Mouse (Mus musculus) limb, embryonic 11.5 days (tissue): ENCODE results near the gene Cyp4b1. TPM values are rescaled to one million over a fixed set of nuclear protein-coding genes. Genes with fewer than 3 reads are reported as not detected.
"Not testable (repeated sequence)": the region's sequence is repeated elsewhere in the genome, so short reads cannot be mapped to it uniquely, and the experiment has no call there.

ENCODE experiments used
- ATAC-seq: fragments of 200-750 bp; cut with Nextera tagmentation; 2 replicates; pipeline ENCODE4 v1.8.0; 2017; ENCODE audit warnings: low read depth; ENCODE audit not compliant: insufficient number of reproducible peaks, low FRiP score, low TSS enrichment
- DNase-seq: peaks from one replicate; pipeline ENCODE4 v3.0.0-alpha.2; 2015; ENCODE audit warnings: low spot score
- H3K27ac ChIP-seq: fragments of 300-500 bp; sonication (generic); replicated peaks from 2 replicates; pipeline ENCODE4 v1.5.1; 2014; ENCODE audit warnings: low read depth, mild to moderate bottlenecking, low read length
- H3K27me3 ChIP-seq: fragments of 300-500 bp; sonication (generic); 2 replicates; pipeline ENCODE4 v1.6.1; 2014; ENCODE audit warnings: mild to moderate bottlenecking, low read length, mixed read lengths; ENCODE audit not compliant: control insufficient read depth, insufficient read depth
- H3K36me3 ChIP-seq: fragments of 300-500 bp; sonication (generic); 2 replicates; pipeline ENCODE4 v1.6.1; 2014; ENCODE audit warnings: mild to moderate bottlenecking, low read length, moderate library complexity, mixed read lengths; ENCODE audit not compliant: control insufficient read depth, insufficient read depth
- H3K4me1 ChIP-seq: fragments of 300-500 bp; sonication (generic); 2 replicates; pipeline ENCODE4 v1.6.1; 2014; ENCODE audit warnings: low read length, mixed read lengths; ENCODE audit not compliant: control insufficient read depth, insufficient read depth
- H3K4me2 ChIP-seq: fragments of 300-500 bp; sonication (generic); 2 replicates; pipeline ENCODE4 v1.6.1; 2014; ENCODE audit warnings: low read depth, mild to moderate bottlenecking, moderate library complexity; ENCODE audit not compliant: severe bottlenecking
- H3K4me3 ChIP-seq: fragments of 300-500 bp; sonication (generic); 2 replicates; pipeline ENCODE4 v1.5.1; 2014; ENCODE audit warnings: low read depth, low read length
- H3K9ac ChIP-seq: fragments of 300-500 bp; sonication (generic); 2 replicates; pipeline ENCODE4 v1.6.1; 2014; ENCODE audit warnings: mild to moderate bottlenecking, low read length
- H3K9me3 ChIP-seq: fragments of 300-500 bp; sonication (generic); 2 replicates; pipeline ENCODE4 v1.6.1; 2016; ENCODE audit warnings: low read length; ENCODE audit not compliant: control insufficient read depth
- WGBS: fragments of 180-500 bp; shearing (Covaris S2); extraction: QIAGEN DNeasy Blood & Tissue Kit; methylation state at CpG from one replicate; pipeline ENCODE4 v1.1.7; 2014; 5-methylcytosine and 5-hydroxymethylcytosine counted together
- polyA plus RNA-seq: library from polyadenylated mRNA; unstranded; fragments of >200 nt; fragmentation: Nextera tagmentation; extraction: Ambion mirVana; gene quantifications from 2 replicates; pipeline ENCODE4 v1.2.1, GENCODE M21; 2014

Gene Cyp4b1
- polyA plus RNA-seq, 1 experiment from 2014 or later: not detected

- Histone ChIP-seq H3K9ac (no peak overlapping the region), H3K27me3 (no peaks in the 10 kb centered on the region), H3K36me3 (no peaks in the 10 kb centered on the region), H3K4me1 (no peaks in the 10 kb centered on the region), H3K4me3 (no peak overlapping the region), H3K27ac (no peak overlapping the region), H3K9me3 (no peaks in the 10 kb centered on the region), H3K4me2 (no peak overlapping the region)
- ATAC-seq (no peak), DNase-seq (no peak)
Observed at GRCm38 (mm10) chr4:115649344-115649743, 1.8 kb upstream of the Cyp4b1 start.

- H3K27ac ChIP-seq: no peak overlapping the region
- ATAC-seq: no peak
- no peak overlapping the region for H3K4me3 ChIP-seq
- no peak overlapping the region for H3K9ac ChIP-seq
- WGBS: 82% methylated on average over 2 of the region's 2 CpGs
- no peaks in the 10 kb centered on the region for H3K9me3 ChIP-seq
- H3K4me1 ChIP-seq: no peaks in the 10 kb centered on the region
- DNase-seq: no peak
- no peaks in the 10 kb centered on the region for H3K36me3 ChIP-seq
- H3K4me2 ChIP-seq: no peak overlapping the region
- no peaks in the 10 kb centered on the region for H3K27me3 ChIP-seq
Observed at GRCm38 (mm10) chr4:115648752-115649151, 1.2 kb upstream of the Cyp4b1 start.

GRCm38 (mm10) chr4:115645371-115645770 is 2.2 kb downstream of the Cyp4b1 start:
- H3K4me1 ChIP-seq: no peaks in the 10 kb centered on the region
- no peak overlapping the region for H3K27ac ChIP-seq
- H3K9me3 ChIP-seq: no peaks in the 10 kb centered on the region
- no peaks in the 10 kb centered on the region for H3K27me3 ChIP-seq
- no peak overlapping the region for H3K9ac ChIP-seq
- no peak for ATAC-seq
- no peaks in the 10 kb centered on the region for H3K36me3 ChIP-seq
- no peak overlapping the region for H3K4me3 ChIP-seq
- no peak for DNase-seq
- H3K4me2 ChIP-seq: no peak overlapping the region

DNA sequence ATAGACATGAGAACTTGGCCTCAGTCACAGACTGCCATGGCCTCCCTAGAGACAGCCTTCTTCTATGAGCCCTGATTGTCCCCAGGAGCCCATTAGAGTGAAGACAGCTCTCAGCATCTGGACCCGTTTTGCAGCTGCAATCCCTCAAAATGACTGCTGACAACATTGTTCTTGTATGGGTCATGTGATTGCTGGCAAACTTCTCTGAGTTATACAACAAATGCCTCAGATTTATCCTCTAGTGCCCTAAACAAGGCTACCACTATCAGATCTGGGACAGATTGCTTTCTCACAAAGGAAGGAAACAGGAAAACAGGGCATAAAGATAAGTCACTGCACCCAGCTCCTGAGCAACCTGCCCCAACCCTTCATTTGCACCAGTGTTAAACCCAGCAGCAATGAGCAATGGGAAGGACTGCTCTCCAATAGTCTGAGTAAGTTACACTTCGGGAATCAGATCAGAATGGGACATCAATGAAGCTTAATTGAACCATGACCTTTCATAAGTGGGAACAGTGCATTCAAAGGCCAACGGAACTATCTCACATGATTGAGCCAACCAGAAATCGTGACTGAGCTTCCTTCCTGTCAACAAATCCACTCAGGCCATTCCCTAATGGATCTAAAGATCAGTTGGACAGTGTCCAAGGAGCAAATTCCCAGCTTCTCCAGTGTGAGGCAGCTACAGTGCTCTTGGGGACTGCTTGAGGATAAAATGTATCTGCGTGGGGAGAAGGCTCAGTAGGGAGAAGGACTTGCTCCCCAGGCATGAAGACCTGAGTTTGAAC is 4.4 kb downstream of the Cyp4b1 start:
- H3K27me3 ChIP-seq: no peaks in the 10 kb centered on the region
- no peak overlapping the region for H3K4me2 ChIP-seq
- ATAC-seq (no peak), DNase-seq (no peak)
- H3K9me3 ChIP-seq: no peaks in the 10 kb centered on the region
- no peak overlapping the region for H3K4me3 ChIP-seq
- no peaks in the 10 kb centered on the region for H3K4me1 ChIP-seq
- no peak overlapping the region for H3K9ac ChIP-seq
- H3K36me3 ChIP-seq: no peaks in the 10 kb centered on the region
- H3K27ac ChIP-seq: no peak overlapping the region
- WGBS: 63% methylated on average over 5 of the region's 5 CpGs

DNA sequence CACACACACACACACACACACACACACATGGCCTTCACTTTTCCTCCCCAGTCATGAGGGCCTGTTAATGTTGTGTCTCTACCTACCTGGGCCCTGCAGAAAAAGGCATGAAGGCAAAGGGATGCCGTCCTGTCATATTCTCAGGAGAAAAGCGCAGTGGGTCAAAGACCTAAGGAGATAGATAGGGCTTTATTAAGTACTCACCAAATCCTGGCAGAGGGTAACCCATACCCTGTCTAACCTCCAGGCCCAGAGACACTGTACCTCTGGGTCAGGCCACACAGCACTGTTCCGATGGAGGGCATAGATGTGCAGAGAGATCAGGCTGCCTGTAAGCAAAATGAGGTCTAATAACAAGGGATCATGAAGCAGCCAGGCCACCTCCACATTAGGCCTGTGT is 22.0 kb downstream of the Cyp4b1 start:
- not testable (repeated sequence) for H3K4me1 ChIP-seq, H3K9ac ChIP-seq, H3K4me3 ChIP-seq, H3K27ac ChIP-seq, H3K36me3 ChIP-seq, H3K27me3 ChIP-seq, DNase-seq, ATAC-seq, H3K9me3 ChIP-seq, H3K4me2 ChIP-seq
- 95% methylated on average over 3 of the region's 3 CpGs for WGBS

GRCm38 (mm10) chr4:115614005-115614404 is 33.5 kb downstream of the Cyp4b1 start:
- Histone ChIP-seq H3K27ac (no peak overlapping the region), H3K27me3 (no peaks in the 10 kb centered on the region), H3K4me2 (no peak overlapping the region), H3K9ac (no peak overlapping the region), H3K9me3 (no peaks in the 10 kb centered on the region), H3K36me3 (no peaks in the 10 kb centered on the region), H3K4me1 (no peaks in the 10 kb centered on the region), H3K4me3 (no peak overlapping the region)
- no peak for DNase-seq
- ATAC-seq: no peak

DNA sequence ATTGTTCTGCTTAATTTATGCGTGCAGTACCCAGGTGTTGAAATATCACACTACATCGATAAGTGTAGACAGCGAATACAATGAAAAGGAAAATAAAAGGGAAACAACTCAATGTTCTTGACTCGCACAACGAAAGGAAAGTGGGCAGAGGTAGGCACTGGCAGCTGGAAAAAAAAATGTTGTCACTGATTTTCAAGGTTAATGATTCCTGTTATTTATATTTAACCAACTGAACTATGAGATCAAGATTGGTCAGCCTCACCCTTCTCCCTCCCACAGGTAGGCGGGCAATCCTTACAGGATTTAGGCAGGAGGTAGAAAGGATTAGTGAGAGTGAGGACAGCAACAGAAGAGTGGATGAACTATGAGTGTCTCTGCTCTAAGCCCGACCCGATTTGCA is 46.9 kb downstream of the Cyp4b1 start, which contains the start of gene Cyp4a32:
Cyp4a32 (plus strand) TSS at position 359 of the 400 bp plus-strand sequence.
- not testable (repeated sequence) for H3K27ac ChIP-seq, DNase-seq, H3K27me3 ChIP-seq, H3K4me2 ChIP-seq, H3K4me3 ChIP-seq, ATAC-seq, H3K36me3 ChIP-seq, H3K9ac ChIP-seq, H3K9me3 ChIP-seq, H3K4me1 ChIP-seq
- 88% methylated on average over 7 of the region's 8 CpGs for WGBS

GRCm38 (mm10) chr4:115596824-115597336 is 50.6 kb downstream of the Cyp4b1 start:
- H3K4me1 ChIP-seq: no peaks in the 10 kb centered on the region
- no peaks in the 10 kb centered on the region for H3K9me3 ChIP-seq
- H3K36me3 ChIP-seq: no peaks in the 10 kb centered on the region
- no peak overlapping the region for H3K9ac ChIP-seq
- no peak overlapping the region for H3K4me2 ChIP-seq
- H3K27me3 ChIP-seq: no peaks in the 10 kb centered on the region
- no peak overlapping the region for H3K27ac ChIP-seq
- no peak overlapping the region for H3K4me3 ChIP-seq
- no peak for ATAC-seq
- 83% methylated on average over 2 of the region's 2 CpGs for WGBS
- DNase-seq: no peak

GRCm38 (mm10) chr4:115596357-115596756 is 51.2 kb downstream of the Cyp4b1 start:
- no peaks in the 10 kb centered on the region for H3K9me3 ChIP-seq
- DNase-seq (no peak), ATAC-seq (no peak)
- H3K4me3 ChIP-seq: no peak overlapping the region
- no peaks in the 10 kb centered on the region for H3K36me3 ChIP-seq
- H3K9ac ChIP-seq: no peak overlapping the region
- H3K27me3 ChIP-seq: no peaks in the 10 kb centered on the region
- H3K4me1 ChIP-seq: no peaks in the 10 kb centered on the region
- 93% methylated on average over 1 of the region's 1 CpGs for WGBS
- H3K4me2 ChIP-seq: no peak overlapping the region
- H3K27ac ChIP-seq: no peak overlapping the region
